Mouse (Mus musculus): ENCODE data around the gene Clic6.

DNA sequence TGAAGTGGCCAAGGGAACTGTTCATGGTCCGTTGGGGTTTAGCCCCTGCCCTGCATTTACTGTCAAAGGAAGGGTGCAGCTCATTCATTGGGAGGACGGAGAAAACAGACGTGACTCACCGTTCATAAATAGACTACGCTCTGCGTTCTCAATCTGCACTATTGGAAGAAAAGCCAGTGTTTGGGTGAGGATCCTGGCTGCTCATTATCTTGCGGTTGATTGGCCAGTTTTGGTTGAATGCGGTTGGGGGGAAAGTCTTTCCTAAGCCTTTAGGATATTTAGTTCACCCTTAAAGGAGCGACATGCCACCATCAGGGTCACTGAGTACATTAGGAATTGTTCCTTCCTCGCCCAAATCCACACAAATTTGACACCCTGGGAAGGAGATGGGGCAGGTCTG lies 20.3 kb upstream of the Clic6 start:
- TF ChIP-seq CTCF (IDR thresholded peaks at IDR 0.05; ENCODE audit: low read depth, low read length), result no peak
- TF ChIP-seq GATA1 (IDR thresholded peaks at IDR 0.05; ENCODE audit: borderline replicate concordance, low read length), result no peak
- TF ChIP-seq TAL1 (conservative IDR thresholded peaks at IDR 0.05; ENCODE audit: low read depth, low read length), result no peak

Data from G1E (cell line).